Mouse (Mus musculus): ENCODE results near the gene Hsf5. TPM values are rescaled to one million over a fixed set of nuclear protein-coding genes. Genes with fewer than 3 reads are reported as not detected.

Hsf5 gene
- polyA plus RNA-seq, 1 experiment from 2014 or later = 0.35 TPM

- ATAC-seq (ENCODE audit: insufficient number of reproducible peaks, low FRiP score, low TSS enrichment, low read depth) = no peak
- H3K4me3 ChIP-seq (replicated peaks) = peak overlapping the region; percentile 73
- H3K27ac ChIP-seq (replicated peaks) = peak overlapping the region; percentile 94
- no peaks in the 10 kb centered on the region for H3K27me3 ChIP-seq
- peak overlapping the region; percentile 79 for H3K4me2 ChIP-seq (replicated peaks)
- WGBS = under 1% methylated on average over 14 of the region's 15 CpGs
- H3K9ac ChIP-seq = peak overlapping the region; percentile 72
- H3K9me3 ChIP-seq (replicated peaks) = no peaks in the 10 kb centered on the region
- peaks cover 58% of the 10 kb centered on the region for H3K4me1 ChIP-seq
- H3K36me3 ChIP-seq = peaks cover 7% of the 10 kb centered on the region; the same call in 1 of the 2 replicates
Observed at GRCm38 (mm10) chr11:87592354-87592695, 24.6 kb upstream of the Hsf5 start.

- Histone ChIP-seq H3K9ac (peak overlapping the region; percentile 72), H3K27ac (replicated peaks) (peak overlapping the region; percentile 94), H3K4me1 (peaks cover 58% of the 10 kb centered on the region), H3K4me3 (replicated peaks) (peak overlapping the region; percentile 73), H3K9me3 (replicated peaks) (no peaks in the 10 kb centered on the region), H3K27me3 (no peaks in the 10 kb centered on the region), H3K36me3 (peaks cover 13% of the 10 kb centered on the region), H3K4me2 (replicated peaks) (peak overlapping the region; percentile 79)
- no peak for ATAC-seq (ENCODE audit: insufficient number of reproducible peaks, low FRiP score, low TSS enrichment, low read depth)
- WGBS = 30% methylated on average over 13 of the region's 13 CpGs
Observed at GRCm38 (mm10) chr11:87592713-87593598, 24.0 kb upstream of the Hsf5 start.

- WGBS = 2% methylated on average over 35 of the region's 37 CpGs
- H3K4me2 ChIP-seq (replicated peaks) = peak overlapping the region; percentile 86
- H3K27ac ChIP-seq (replicated peaks) = peak overlapping the region; percentile 86
- H3K27me3 ChIP-seq = no peaks in the 10 kb centered on the region
- peak overlapping the region; percentile 71 for H3K9ac ChIP-seq
- H3K4me3 ChIP-seq (replicated peaks) = peak overlapping the region; percentile 66
- peaks cover 38% of the 10 kb centered on the region for H3K36me3 ChIP-seq
- no peaks in the 10 kb centered on the region for H3K9me3 ChIP-seq (replicated peaks)
- ATAC-seq (ENCODE audit: insufficient number of reproducible peaks, low FRiP score, low TSS enrichment, low read depth) = peak; percentile 75
- H3K4me1 ChIP-seq = peaks cover 46% of the 10 kb centered on the region
Observed at GRCm38 (mm10) chr11:87595327-87595841, 21.6 kb upstream of the Hsf5 start.

- WGBS = 1% methylated on average over 7 of the region's 7 CpGs
- H3K9me3 ChIP-seq (replicated peaks) = no peaks in the 10 kb centered on the region
- H3K4me1 ChIP-seq = peaks cover 41% of the 10 kb centered on the region
- H3K27ac ChIP-seq (replicated peaks) = peak overlapping the region; percentile 86
- peak overlapping the region; percentile 66 for H3K4me3 ChIP-seq (replicated peaks)
- peak overlapping the region; percentile 86 for H3K4me2 ChIP-seq (replicated peaks)
- peak overlapping the region; percentile 71 for H3K9ac ChIP-seq
- H3K36me3 ChIP-seq = peaks cover 44% of the 10 kb centered on the region
- H3K27me3 ChIP-seq = no peaks in the 10 kb centered on the region
- no peak for ATAC-seq (ENCODE audit: insufficient number of reproducible peaks, low FRiP score, low TSS enrichment, low read depth)
Observed at GRCm38 (mm10) chr11:87595976-87596375, 21.0 kb upstream of the Hsf5 start.

- Histone ChIP-seq H3K27ac (replicated peaks) (peak overlapping the region; percentile 86; the same call in 1 of the 2 replicates), H3K4me3 (replicated peaks) (peak overlapping the region; percentile 66), H3K4me1 (peaks cover 41% of the 10 kb centered on the region), H3K9ac (no peak overlapping the region), H3K36me3 (peaks cover 49% of the 10 kb centered on the region), H3K27me3 (no peaks in the 10 kb centered on the region), H3K9me3 (replicated peaks) (no peaks in the 10 kb centered on the region), H3K4me2 (replicated peaks) (peak overlapping the region; percentile 86)
- ATAC-seq (ENCODE audit: insufficient number of reproducible peaks, low FRiP score, low TSS enrichment, low read depth) = no peak
- 14% methylated on average over 2 of the region's 2 CpGs for WGBS
Observed at GRCm38 (mm10) chr11:87596492-87596891, 20.5 kb upstream of the Hsf5 start.

- no peak overlapping the region for H3K9ac ChIP-seq
- H3K4me1 ChIP-seq = peaks cover 41% of the 10 kb centered on the region
- no peak overlapping the region for H3K4me2 ChIP-seq (replicated peaks)
- H3K27ac ChIP-seq (replicated peaks) = no peak overlapping the region
- H3K27me3 ChIP-seq = no peaks in the 10 kb centered on the region
- H3K4me3 ChIP-seq (replicated peaks) = no peak overlapping the region
- H3K36me3 ChIP-seq = peaks cover 54% of the 10 kb centered on the region
- no peak for ATAC-seq (ENCODE audit: insufficient number of reproducible peaks, low FRiP score, low TSS enrichment, low read depth)
- no peaks in the 10 kb centered on the region for H3K9me3 ChIP-seq (replicated peaks)
Observed at GRCm38 (mm10) chr11:87597061-87597460, 19.9 kb upstream of the Hsf5 start.

GRCm38 (mm10) chr11:87599395-87600089 lies 17.4 kb upstream of the Hsf5 start:
- Histone ChIP-seq H3K4me2 (replicated peaks) (no peak overlapping the region), H3K36me3 (peaks cover 73% of the 10 kb centered on the region), H3K27me3 (no peaks in the 10 kb centered on the region), H3K4me3 (replicated peaks) (no peak overlapping the region), H3K27ac (replicated peaks) (no peak overlapping the region), H3K4me1 (peaks cover 22% of the 10 kb centered on the region), H3K9ac (no peak overlapping the region), H3K9me3 (replicated peaks) (no peaks in the 10 kb centered on the region)
- no peak for ATAC-seq (ENCODE audit: insufficient number of reproducible peaks, low FRiP score, low TSS enrichment, low read depth)
- 88% methylated on average over 13 of the region's 13 CpGs for WGBS

GRCm38 (mm10) chr11:87600322-87600853 lies 16.6 kb upstream of the Hsf5 start:
- 79% methylated on average over 10 of the region's 10 CpGs for WGBS
- H3K9me3 ChIP-seq (replicated peaks) = no peaks in the 10 kb centered on the region
- H3K4me2 ChIP-seq (replicated peaks) = no peak overlapping the region
- ATAC-seq (ENCODE audit: insufficient number of reproducible peaks, low FRiP score, low TSS enrichment, low read depth) = no peak
- H3K9ac ChIP-seq = no peak overlapping the region
- no peaks in the 10 kb centered on the region for H3K27me3 ChIP-seq
- H3K4me1 ChIP-seq = peaks cover 15% of the 10 kb centered on the region
- H3K36me3 ChIP-seq = peaks cover 81% of the 10 kb centered on the region
- no peak overlapping the region for H3K4me3 ChIP-seq (replicated peaks)
- H3K27ac ChIP-seq (replicated peaks) = no peak overlapping the region

GRCm38 (mm10) chr11:87602234-87602633 lies 14.7 kb upstream of the Hsf5 start:
- Histone ChIP-seq H3K9ac (no peak overlapping the region), H3K27me3 (no peaks in the 10 kb centered on the region), H3K27ac (replicated peaks) (no peak overlapping the region), H3K4me2 (replicated peaks) (no peak overlapping the region), H3K9me3 (replicated peaks) (no peaks in the 10 kb centered on the region), H3K4me1 (no peaks in the 10 kb centered on the region), H3K36me3 (peaks cover 98% of the 10 kb centered on the region), H3K4me3 (replicated peaks) (no peak overlapping the region)
- no peak for ATAC-seq (ENCODE audit: insufficient number of reproducible peaks, low FRiP score, low TSS enrichment, low read depth)
- WGBS = 91% methylated on average over 9 of the region's 9 CpGs

GRCm38 (mm10) chr11:87603571-87603970 lies 13.4 kb upstream of the Hsf5 start:
- H3K4me2 ChIP-seq (replicated peaks) = no peak overlapping the region
- no peaks in the 10 kb centered on the region for H3K27me3 ChIP-seq
- H3K9ac ChIP-seq = no peak overlapping the region
- peaks cover 98% of the 10 kb centered on the region for H3K36me3 ChIP-seq
- no peaks in the 10 kb centered on the region for H3K4me1 ChIP-seq
- H3K4me3 ChIP-seq (replicated peaks) = no peak overlapping the region
- no peak overlapping the region for H3K27ac ChIP-seq (replicated peaks)
- H3K9me3 ChIP-seq (replicated peaks) = no peaks in the 10 kb centered on the region
- no peak for ATAC-seq (ENCODE audit: insufficient number of reproducible peaks, low FRiP score, low TSS enrichment, low read depth)
- 93% methylated on average over 2 of the region's 2 CpGs for WGBS

GRCm38 (mm10) chr11:87609264-87609663 lies 7.7 kb upstream of the Hsf5 start:
- Histone ChIP-seq H3K9ac (no peak overlapping the region), H3K4me2 (replicated peaks) (no peak overlapping the region), H3K36me3 (peaks cover 92% of the 10 kb centered on the region), H3K9me3 (replicated peaks) (no peaks in the 10 kb centered on the region), H3K4me1 (no peaks in the 10 kb centered on the region), H3K27me3 (no peaks in the 10 kb centered on the region), H3K4me3 (replicated peaks) (no peak overlapping the region), H3K27ac (replicated peaks) (no peak overlapping the region)
- 79% methylated on average over 7 of the region's 7 CpGs for WGBS
- no peak for ATAC-seq (ENCODE audit: insufficient number of reproducible peaks, low FRiP score, low TSS enrichment, low read depth)

Data from embryonic facial prominence, embryonic 15.5 days (tissue).